Mouse (Mus musculus): Measurements from ENCODE around the gene Stk24. TPM values are rescaled to one million over a fixed set of nuclear protein-coding genes. Genes with fewer than 3 reads are reported as not detected.

Stk24 gene
- total and polyA plus RNA-seq, 3 experiments = 62.5 to 79.3 TPM; not detected in 1

- DNase-seq (ENCODE audit: low read depth, low spot score) = no peak
- no peak overlapping the region for H3K4me3 ChIP-seq (ENCODE audit: control insufficient read depth in 1 of 2, insufficient read depth in 1 of 2, low read depth in 2 of 2, low read length in 2 of 2)
- no peaks in the 10 kb centered on the region for H3K27me3 ChIP-seq (ENCODE audit: control insufficient read depth in 1 of 2, insufficient read depth in 2 of 2, low read length in 2 of 2)
- H3K36me3 ChIP-seq (ENCODE audit: control insufficient read depth in 1 of 2, insufficient read depth in 2 of 2, low read length in 2 of 2) = peaks cover 0 to 7% of the 10 kb centered on the region in 2 experiments; a peak in 1 of 4 replicates
- peaks cover 67% of the 10 kb centered on the region for H3K79me2 ChIP-seq (ENCODE audit: control insufficient read depth, insufficient read depth, low read length, poor library complexity)
- H3K9me3 ChIP-seq (replicated peaks; ENCODE audit: insufficient read depth, low read length) = no peaks in the 10 kb centered on the region
- TF ChIP-seq ELF1 (IDR thresholded peaks at IDR 0.05; ENCODE audit: low read depth, low read length) (no peak), ZNF384 (IDR thresholded peaks at IDR 0.05; ENCODE audit: low read depth, low read length) (peak; percentile 65), NRF1 (IDR thresholded peaks at IDR 0.05; ENCODE audit: insufficient read depth, low read depth, low read length, poor library complexity, severe bottlenecking) (no peak), POLR2AphosphoS5 (IDR thresholded peaks at IDR 0.05; ENCODE audit: borderline replicate concordance, low read depth, low read length) (no peak), TCF12 (IDR thresholded peaks at IDR 0.05; ENCODE audit: low read depth, low read length) (no peak), SIN3A (IDR thresholded peaks at IDR 0.05; ENCODE audit: low read length) (no peak)
- H3K9ac ChIP-seq (ENCODE audit: control insufficient read depth, low read depth, low read length, poor library complexity, severe bottlenecking) = no peak overlapping the region
- no peaks in the 10 kb centered on the region for H3K4me1 ChIP-seq (ENCODE audit: control insufficient read depth in 1 of 2, insufficient read depth in 2 of 2, low read length in 2 of 2)
- H3K27ac ChIP-seq (ENCODE audit: control insufficient read depth, low read depth, low read length) = no peak overlapping the region
Observed at GRCm38 (mm10) chr14:121328878-121329277, 50.9 kb downstream of the Stk24 start.

GRCm38 (mm10) chr14:121326432-121326831 lies 53.4 kb downstream of the Stk24 start:
- H3K79me2 ChIP-seq (ENCODE audit: control insufficient read depth, insufficient read depth, low read length, poor library complexity) = peaks cover 75% of the 10 kb centered on the region
- H3K36me3 ChIP-seq (ENCODE audit: control insufficient read depth in 1 of 2, insufficient read depth in 2 of 2, low read length in 2 of 2) = peaks cover 4 to 9% of the 10 kb centered on the region in 2 experiments; a peak in 3 of 4 replicates
- no peak overlapping the region for H3K9ac ChIP-seq (ENCODE audit: control insufficient read depth, low read depth, low read length, poor library complexity, severe bottlenecking)
- peaks cover 0 to 13% of the 10 kb centered on the region in 2 experiments; a peak in 2 of 4 replicates for H3K4me1 ChIP-seq (ENCODE audit: control insufficient read depth in 1 of 2, insufficient read depth in 2 of 2, low read length in 2 of 2)
- DNase-seq (ENCODE audit: low read depth, low spot score) = no peak
- H3K9me3 ChIP-seq (replicated peaks; ENCODE audit: insufficient read depth, low read length) = no peaks in the 10 kb centered on the region
- H3K27ac ChIP-seq (ENCODE audit: control insufficient read depth, low read depth, low read length) = no peak overlapping the region
- TF ChIP-seq MAZ (IDR thresholded peaks at IDR 0.05; ENCODE audit: low read depth, low read length) (no peak), RAD21 (IDR thresholded peaks at IDR 0.05; ENCODE audit: low read depth, low read length) (no peak), MEF2A (IDR thresholded peaks at IDR 0.05; ENCODE audit: extremely low read depth, insufficient replicate concordance, low read depth, low read length, poor library complexity, severe bottlenecking) (no peak), SIN3A (IDR thresholded peaks at IDR 0.05; ENCODE audit: low read length) (no peak), TCF12 (IDR thresholded peaks at IDR 0.05; ENCODE audit: low read depth, low read length) (no peak), ELF1 (IDR thresholded peaks at IDR 0.05; ENCODE audit: low read depth, low read length) (no peak), CHD1 (IDR thresholded peaks at IDR 0.05; ENCODE audit: low read depth, low read length) (no peak), E2F4 (IDR thresholded peaks at IDR 0.05; ENCODE audit: borderline replicate concordance, low read depth, low read length) (no peak), NELFE (IDR thresholded peaks at IDR 0.05; ENCODE audit: low read depth, low read length) (no peak), ZMIZ1 (IDR thresholded peaks at IDR 0.05; ENCODE audit: low read depth, low read length) (no peak), ETS1 (IDR thresholded peaks at IDR 0.05; ENCODE audit: low read depth, low read length) (no peak), USF1 (IDR thresholded peaks at IDR 0.05; ENCODE audit: low read depth, low read length) (no peak)
- H3K27me3 ChIP-seq (ENCODE audit: control insufficient read depth in 1 of 2, insufficient read depth in 2 of 2, low read length in 2 of 2) = no peaks in the 10 kb centered on the region
- no peak overlapping the region for H3K4me3 ChIP-seq (ENCODE audit: control insufficient read depth in 1 of 2, insufficient read depth in 1 of 2, low read depth in 2 of 2, low read length in 2 of 2)
